Mouse (Mus musculus) hindbrain, embryonic 15.5 days (tissue): ENCODE results near the gene Rnf169. TPM values are rescaled to one million over a fixed set of nuclear protein-coding genes. Genes with fewer than 3 reads are reported as not detected.
"Not testable (repeated sequence)": the region's sequence is repeated elsewhere in the genome, so short reads cannot be mapped to it uniquely, and the experiment has no call there.

ENCODE experiments used
- ATAC-seq: fragments of 200-750 bp; cut with Nextera tagmentation; 2 replicates; pipeline ENCODE4 v1.8.0; 2017; ENCODE audit warnings: low read depth, moderate number of reproducible peaks, moderate TSS enrichment; ENCODE audit not compliant: low FRiP score
- H3K27ac ChIP-seq: fragments of 300-500 bp; sonication (generic); replicated peaks from 2 replicates; pipeline ENCODE4 v1.5.1; 2015; ENCODE audit warnings: mild to moderate bottlenecking, inconsistent platforms
- H3K27me3 ChIP-seq: fragments of 300-500 bp; sonication (generic); 2 replicates; pipeline ENCODE4 v1.6.1; 2015; ENCODE audit warnings: control low read depth, inconsistent platforms
- H3K36me3 ChIP-seq: fragments of 300-500 bp; sonication (generic); 2 replicates; pipeline ENCODE4 v1.6.1; 2015; ENCODE audit warnings: control low read depth, inconsistent platforms
- H3K4me1 ChIP-seq: fragments of 300-500 bp; sonication (generic); replicated peaks from 2 replicates; pipeline ENCODE4 v1.6.1; 2015; ENCODE audit warnings: control low read depth, inconsistent platforms
- H3K4me2 ChIP-seq: fragments of 300-500 bp; sonication (generic); 2 replicates; pipeline ENCODE4 v1.6.1; 2015; ENCODE audit warnings: moderate library complexity, mild to moderate bottlenecking, inconsistent platforms
- H3K4me3 ChIP-seq: fragments of 300-500 bp; sonication (generic); 2 replicates; pipeline ENCODE4 v1.5.1; 2015; ENCODE audit warnings: mild to moderate bottlenecking, inconsistent platforms
- H3K9ac ChIP-seq: fragments of 300-500 bp; sonication (generic); 2 replicates; pipeline ENCODE4 v1.6.1; 2015; ENCODE audit warnings: inconsistent platforms
- H3K9me3 ChIP-seq: fragments of 300-500 bp; sonication (generic); 2 replicates; pipeline ENCODE4 v1.6.1; 2016; ENCODE audit warnings: control low read depth, inconsistent platforms
- WGBS: fragments of 180-500 bp; shearing (Covaris S2); methylation state at CpG from one replicate; pipeline ENCODE4 v1.1.7; 2015; 5-methylcytosine and 5-hydroxymethylcytosine counted together
- polyA plus RNA-seq: library from polyadenylated mRNA; unstranded; fragments of >200 nt; fragmentation: Nextera tagmentation; extraction: Ambion mirVana; gene quantifications from 2 replicates; pipeline ENCODE4 v1.2.1, GENCODE M21; 2015

Gene Rnf169
- polyA plus RNA-seq, 1 experiment from 2014 or later, result 4.6 TPM

GRCm38 (mm10) chr7:99960571-99960970 lies 19.7 kb downstream of the Rnf169 start:
- H3K4me3 ChIP-seq, H3K9ac ChIP-seq, H3K4me2 ChIP-seq, H3K36me3 ChIP-seq, ATAC-seq, H3K27me3 ChIP-seq, H3K9me3 ChIP-seq, H3K27ac ChIP-seq: not testable (repeated sequence)
- WGBS, result 89% methylated on average over 2 of the region's 2 CpGs
- H3K4me1 ChIP-seq, result peaks cover 35% of the 10 kb centered on the region

- H3K9me3 ChIP-seq, result no peaks in the 10 kb centered on the region
- no peak overlapping the region for H3K4me2 ChIP-seq
- no peaks in the 10 kb centered on the region for H3K36me3 ChIP-seq
- no peak overlapping the region for H3K27ac ChIP-seq
- H3K4me1 ChIP-seq, result peaks cover 6% of the 10 kb centered on the region; the same call in 1 of the 2 replicates
- H3K4me3 ChIP-seq, result no peak overlapping the region
- no peak for ATAC-seq
- H3K9ac ChIP-seq, result no peak overlapping the region
- no peaks in the 10 kb centered on the region for H3K27me3 ChIP-seq
- WGBS, result 71% methylated on average over 12 of the region's 12 CpGs
Observed at GRCm38 (mm10) chr7:99957226-99957965, 22.9 kb downstream of the Rnf169 start.

GRCm38 (mm10) chr7:99956095-99956494 lies 24.2 kb downstream of the Rnf169 start:
- Histone ChIP-seq H3K9me3 (no peaks in the 10 kb centered on the region), H3K4me1 (peaks cover 6% of the 10 kb centered on the region; the same call in 1 of the 2 replicates), H3K36me3 (no peaks in the 10 kb centered on the region), H3K4me3 (no peak overlapping the region), H3K4me2 (no peak overlapping the region), H3K9ac (no peak overlapping the region), H3K27me3 (no peaks in the 10 kb centered on the region), H3K27ac (no peak overlapping the region)
- no peak for ATAC-seq
- 96% methylated on average over 7 of the region's 7 CpGs for WGBS

GRCm38 (mm10) chr7:99954212-99954611 lies 26.0 kb downstream of the Rnf169 start:
- ATAC-seq, result no peak
- H3K4me2 ChIP-seq, result no peak overlapping the region
- no peaks in the 10 kb centered on the region for H3K36me3 ChIP-seq
- H3K9me3 ChIP-seq, result no peaks in the 10 kb centered on the region
- H3K9ac ChIP-seq, result no peak overlapping the region
- H3K4me3 ChIP-seq, result no peak overlapping the region
- no peak overlapping the region for H3K27ac ChIP-seq
- no peaks in the 10 kb centered on the region for H3K27me3 ChIP-seq
- peaks cover 6% of the 10 kb centered on the region; the same call in 1 of the 2 replicates for H3K4me1 ChIP-seq
- WGBS, result 96% methylated on average over 8 of the region's 8 CpGs

- H3K27ac ChIP-seq, result no peak overlapping the region
- peaks cover 6% of the 10 kb centered on the region; the same call in 1 of the 2 replicates for H3K4me1 ChIP-seq
- H3K4me2 ChIP-seq, result no peak overlapping the region
- no peaks in the 10 kb centered on the region for H3K9me3 ChIP-seq
- WGBS, result 91% methylated on average over 6 of the region's 6 CpGs
- no peak for ATAC-seq
- no peak overlapping the region for H3K9ac ChIP-seq
- no peaks in the 10 kb centered on the region for H3K27me3 ChIP-seq
- no peak overlapping the region for H3K4me3 ChIP-seq
- H3K36me3 ChIP-seq, result no peaks in the 10 kb centered on the region
Observed at GRCm38 (mm10) chr7:99953442-99954098, 26.7 kb downstream of the Rnf169 start.

GRCm38 (mm10) chr7:99947329-99947728 lies 32.9 kb downstream of the Rnf169 start:
- Histone ChIP-seq H3K4me3 (no peak overlapping the region), H3K9me3 (no peaks in the 10 kb centered on the region), H3K4me1 (no peaks in the 10 kb centered on the region), H3K9ac (no peak overlapping the region), H3K27ac (no peak overlapping the region), H3K36me3 (peaks cover 20% of the 10 kb centered on the region), H3K4me2 (no peak overlapping the region), H3K27me3 (no peaks in the 10 kb centered on the region)
- no peak for ATAC-seq
- WGBS, result 87% methylated on average over 9 of the region's 9 CpGs

- peaks cover 20% of the 10 kb centered on the region for H3K36me3 ChIP-seq
- no peaks in the 10 kb centered on the region for H3K4me1 ChIP-seq
- H3K4me2 ChIP-seq, result no peak overlapping the region
- no peak overlapping the region for H3K9ac ChIP-seq
- no peaks in the 10 kb centered on the region for H3K9me3 ChIP-seq
- no peak for ATAC-seq
- no peaks in the 10 kb centered on the region for H3K27me3 ChIP-seq
- 94% methylated on average over 4 of the region's 4 CpGs for whole genome bisulfite sequencing
- no peak overlapping the region for H3K27ac ChIP-seq
- H3K4me3 ChIP-seq, result no peak overlapping the region
Observed at GRCm38 (mm10) chr7:99946356-99946755, 33.9 kb downstream of the Rnf169 start.

- ATAC-seq, result no peak
- WGBS, result 96% methylated on average over 3 of the region's 3 CpGs
- Histone ChIP-seq H3K4me2 (no peak overlapping the region), H3K4me1 (no peaks in the 10 kb centered on the region), H3K9me3 (no peaks in the 10 kb centered on the region), H3K36me3 (peaks cover 20% of the 10 kb centered on the region), H3K4me3 (no peak overlapping the region), H3K27me3 (no peaks in the 10 kb centered on the region), H3K27ac (no peak overlapping the region), H3K9ac (no peak overlapping the region)
Observed at GRCm38 (mm10) chr7:99945939-99946338, 34.3 kb downstream of the Rnf169 start.

GRCm38 (mm10) chr7:99945012-99945411 lies 35.2 kb downstream of the Rnf169 start:
- H3K9me3 ChIP-seq, H3K4me3 ChIP-seq, H3K4me2 ChIP-seq, H3K27ac ChIP-seq, H3K9ac ChIP-seq, H3K4me1 ChIP-seq, H3K27me3 ChIP-seq, ATAC-seq: not testable (repeated sequence)
- WGBS, result 92% methylated on average over 22 of the region's 22 CpGs
- H3K36me3 ChIP-seq, result peaks cover 29% of the 10 kb centered on the region

- Histone ChIP-seq H3K4me2 (no peak overlapping the region), H3K27me3 (no peaks in the 10 kb centered on the region), H3K9me3 (no peaks in the 10 kb centered on the region), H3K27ac (no peak overlapping the region), H3K9ac (no peak overlapping the region), H3K4me1 (no peaks in the 10 kb centered on the region), H3K36me3 (peaks cover 34% of the 10 kb centered on the region), H3K4me3 (no peak overlapping the region)
- ATAC-seq, result no peak
- WGBS, result 96% methylated on average over 3 of the region's 3 CpGs
Observed at GRCm38 (mm10) chr7:99944520-99944919, 35.7 kb downstream of the Rnf169 start.

GRCm38 (mm10) chr7:99940669-99941068 lies 39.6 kb downstream of the Rnf169 start:
- ATAC-seq, result no peak
- peaks cover 41% of the 10 kb centered on the region for H3K36me3 ChIP-seq
- H3K27me3 ChIP-seq, result no peaks in the 10 kb centered on the region
- H3K4me2 ChIP-seq, result no peak overlapping the region
- H3K4me1 ChIP-seq, result no peaks in the 10 kb centered on the region
- H3K27ac ChIP-seq, result no peak overlapping the region
- H3K9ac ChIP-seq, result no peak overlapping the region
- H3K9me3 ChIP-seq, result no peaks in the 10 kb centered on the region
- no peak overlapping the region for H3K4me3 ChIP-seq
- whole genome bisulfite sequencing, result 97% methylated on average over 1 of the region's 1 CpGs

- H3K9ac ChIP-seq, result no peak overlapping the region
- no peaks in the 10 kb centered on the region for H3K27me3 ChIP-seq
- no peak overlapping the region for H3K27ac ChIP-seq
- H3K9me3 ChIP-seq, result no peaks in the 10 kb centered on the region
- H3K4me1 ChIP-seq, result no peaks in the 10 kb centered on the region
- WGBS, result 88% methylated on average over 1 of the region's 1 CpGs
- H3K4me3 ChIP-seq, result no peak overlapping the region
- H3K36me3 ChIP-seq, result peaks cover 36% of the 10 kb centered on the region
- H3K4me2 ChIP-seq, result no peak overlapping the region
- ATAC-seq, result no peak
Observed at GRCm38 (mm10) chr7:99935758-99936157, 44.5 kb downstream of the Rnf169 start.
